In genomic region chr4:150706793-150707724, GRCm38 (mm10) we compare ENCODE assay signal across 10 mouse cellular contexts. TPM values are rescaled to one million over a fixed set of nuclear protein-coding genes. Genes with fewer than 3 reads are reported as not detected.
DNase-seq lines count a peak whose midpoint lies in the region; ATAC-seq and TF ChIP-seq lines count a peak whose summit lies in the region.
"Had no signal": no experiment of that assay in that cellular context is flagged by ENCODE, and none has a peak within 500 bp of the region (broad histone marks: within the 10 kb centered on the region; RNA-seq: fewer than 3 reads in every experiment).

No protein-coding gene starts in this region.

- no peaks in the 10 kb centered on the region; the same call in 1 of the 2 replicates for H3K4me1 ChIP-seq in midbrain, postnatal 0 days (ENCODE audit: insufficient read depth, low read length)
- H3K4me1 ChIP-seq in forebrain, postnatal 0 days (ENCODE audit: insufficient read depth) = no peaks in the 10 kb centered on the region
- H3K4me1 ChIP-seq: megakaryocyte, embryonic 14.5 days had no signal

- no peak for DNase-seq in layer of hippocampus, adult 2 months (ENCODE audit: low spot score in 2 of 2)
- no peak for DNase-seq in layer of hippocampus, postnatal 36 days
- DNase-seq in heart, adult 18-20 months = peak; percentile 81 to 90
- DNase-seq in kidney, adult 9 months = peak; percentile 84
- peak; percentile 54 to 60 for DNase-seq in lung, postnatal 4 days
- no peak for DNase-seq in midbrain, postnatal 0 days (ENCODE audit: low spot score)
- DNase-seq in right cerebral cortex, postnatal 14 days = no peak
- DNase-seq in forebrain, postnatal 0 days = no peak

- no peaks in the 10 kb centered on the region for H3K27me3 ChIP-seq in midbrain, postnatal 0 days (ENCODE audit: insufficient read depth, low read length)
- no peaks in the 10 kb centered on the region for H3K27me3 ChIP-seq in forebrain, postnatal 0 days (ENCODE audit: insufficient read depth, low read length)

- H3K9ac ChIP-seq in midbrain, postnatal 0 days (replicated peaks; ENCODE audit: low read length, poor library complexity, severe bottlenecking) = no peak overlapping the region
- no peak overlapping the region for H3K9ac ChIP-seq in forebrain, postnatal 0 days

- H3K4me3 ChIP-seq in layer of hippocampus, adult 2 months = no peak overlapping the region
- H3K4me3 ChIP-seq in midbrain, postnatal 0 days (ENCODE audit: low read depth, low read length) = no peak overlapping the region
- no peak overlapping the region for H3K4me3 ChIP-seq in forebrain, postnatal 0 days (ENCODE audit: low read depth, low read length)
- H3K4me3 ChIP-seq: megakaryocyte, embryonic 14.5 days had no signal

- H3K9me3 ChIP-seq in midbrain, postnatal 0 days (ENCODE audit: low read length) = no peaks in the 10 kb centered on the region
- no peaks in the 10 kb centered on the region for H3K9me3 ChIP-seq in forebrain, postnatal 0 days (ENCODE audit: low read length)
- H3K9me3 ChIP-seq: megakaryocyte, embryonic 14.5 days had no signal

- H3K36me3 ChIP-seq in midbrain, postnatal 0 days (ENCODE audit: insufficient read depth, low read length) = no peaks in the 10 kb centered on the region
- no peaks in the 10 kb centered on the region for H3K36me3 ChIP-seq in forebrain, postnatal 0 days (ENCODE audit: insufficient read depth)

- H3K27ac ChIP-seq in layer of hippocampus, adult 2 months = 0 out of 2 replicates have a peak overlapping the region, but pooled peaks have one; percentile 5
- no peak overlapping the region for H3K27ac ChIP-seq in midbrain, postnatal 0 days (ENCODE audit: low read depth, low read length)
- no peak overlapping the region for H3K27ac ChIP-seq in forebrain, postnatal 0 days (ENCODE audit: low read depth, low read length)

- ATAC-seq in midbrain, postnatal 0 days (ENCODE audit: low FRiP score) = no peak
- ATAC-seq in forebrain, postnatal 0 days = no peak

- no peak overlapping the region for H3K4me2 ChIP-seq in midbrain, postnatal 0 days (ENCODE audit: low read depth, low read length, poor library complexity, severe bottlenecking)
- H3K4me2 ChIP-seq in forebrain, postnatal 0 days (ENCODE audit: low read depth) = no peak overlapping the region

- WGBS in midbrain, postnatal 0 days = 74% methylated on average over 19 of the region's 19 CpGs
- 78% methylated on average over 19 of the region's 19 CpGs for WGBS in forebrain, postnatal 0 days

- no peak for TF ChIP-seq CTCF in layer of hippocampus, adult 2 months (conservative IDR thresholded peaks at IDR 0.05)
- no peak for TF ChIP-seq CTCF in midbrain, postnatal 0 days (IDR thresholded peaks at IDR 0.05)
- TF ChIP-seq CTCF in forebrain, postnatal 0 days (IDR thresholded peaks at IDR 0.05; ENCODE audit: low read depth) = no peak

RNA-seq across cellular contexts. Expression of gene Slc45a1, which starts 55.1 kb away (rescaled TPM):
- 10 to 100 TPM; 39.7 to 40.1 TPM for total RNA-seq in layer of hippocampus, adult 2 months (2021)
- total RNA-seq in layer of hippocampus, postnatal 36 days (2021) = 10 to 100 TPM; 35.0 to 36.2 TPM
- not detected for total RNA-seq in heart, adult 18-20 months (2021)
- total RNA-seq in midbrain, postnatal 0 days (2014; rRNA removed) = 49.1 and 51.1 TPM in 2 replicates
- polyA plus RNA-seq in midbrain, postnatal 0 days (2015; fragmentation: Nextera tagmentation; extraction: Ambion mirVana) = 54.8 and 58.4 TPM in 2 replicates
- total RNA-seq in forebrain, postnatal 0 days (2014; rRNA removed) = 30.5 and 37.2 TPM in 2 replicates
- polyA plus RNA-seq in forebrain, postnatal 0 days (2015; fragmentation: Nextera tagmentation; extraction: Ambion mirVana) = 38.9 and 43.9 TPM in 2 replicates
- total RNA-seq: CH12.LX had no signal

Comparison
In these comparisons a context has a peak if more than half of its experiments do, and no peak if none do; other contexts are left out.
1. DNase-seq: peak in heart, adult 18-20 months (2 of 2), kidney, adult 9 months (single experiment) and lung, postnatal 4 days (2 of 2); none in layer of hippocampus, adult 2 months (0 of 2), layer of hippocampus, postnatal 36 days (0 of 2), midbrain, postnatal 0 days (single experiment), right cerebral cortex, postnatal 14 days (single experiment) and forebrain, postnatal 0 days (single experiment).
2. RNA of gene Slc45a1, which starts 55.1 kb away (total RNA-seq): 49.1 to 51.1 TPM in midbrain, postnatal 0 days, 39.7 to 40.1 TPM in layer of hippocampus, adult 2 months, 30.5 to 37.2 TPM in forebrain, postnatal 0 days and 35.0 to 36.2 TPM in layer of hippocampus, postnatal 36 days; not detected in heart, adult 18-20 months; every median in the first group is over 10 times any median in the second.